Comparison of ENCODE assay signal across 17 mouse cellular contexts in the genomic region with DNA sequence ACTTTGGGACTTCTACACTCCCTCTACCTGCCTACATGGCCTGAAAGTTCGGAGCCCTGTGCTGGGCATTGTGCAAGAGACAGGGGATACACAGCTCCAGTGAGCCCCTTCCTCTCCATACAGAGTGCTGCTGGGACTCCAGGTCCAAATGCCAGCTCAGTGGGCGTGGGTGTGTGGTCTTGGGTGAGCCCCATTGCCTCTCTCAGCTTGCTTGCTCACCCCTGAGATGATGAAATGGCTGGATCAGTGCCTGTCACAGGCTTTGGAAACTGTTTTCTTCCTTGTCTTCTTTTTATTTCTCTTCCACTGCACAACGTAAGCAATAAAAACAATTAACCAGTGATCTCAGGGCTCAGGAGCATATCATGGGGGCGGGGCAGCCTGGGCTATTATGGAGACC. TPM values are rescaled to one million over a fixed set of nuclear protein-coding genes. Genes with fewer than 3 reads are reported as not detected.
"Had no signal": no experiment of that assay in that cellular context is flagged by ENCODE, and none has a peak within 500 bp of the region (broad histone marks: within the 10 kb centered on the region; RNA-seq: fewer than 3 reads in every experiment).

No protein-coding gene starts in this region.

- H3K4me2 ChIP-seq: limb, embryonic 15.5 days; neural tube, embryonic 12.5 days had no signal

- H3K9me3 ChIP-seq: limb, embryonic 15.5 days; midbrain, embryonic 10.5 days; neural tube, embryonic 12.5 days had no signal

- H3K27me3 ChIP-seq: neural tube, embryonic 12.5 days had no signal

- H3K9ac ChIP-seq: limb, embryonic 15.5 days; neural tube, embryonic 12.5 days had no signal

- H3K27ac ChIP-seq: limb, embryonic 15.5 days; midbrain, embryonic 10.5 days; neural tube, embryonic 12.5 days had no signal

- H3K4me3 ChIP-seq: limb, embryonic 15.5 days; midbrain, embryonic 10.5 days; neural tube, embryonic 12.5 days had no signal

- DNase-seq: lung, postnatal 10 days; lung, postnatal 4 days; midbrain, embryonic 14.5 days; right cerebral cortex, postnatal 4 days; spleen, adult 18-20 months; thymus, adult 18-20 months; thymus, postnatal 14 days had no signal

- H3K36me3 ChIP-seq: limb, embryonic 15.5 days; midbrain, embryonic 10.5 days; neural tube, embryonic 12.5 days had no signal

RNA-seq across cellular contexts. Expression of a gene that starts 47.0 kb away (rescaled TPM):
- total RNA-seq: layer of hippocampus, postnatal 25 days; left cerebral cortex, adult 8-10 months; left cerebral cortex, postnatal 25 days; megakaryocyte, adult 5-6 weeks had no signal
- polyA plus RNA-seq: kidney, embryonic 16.5 days; limb, embryonic 11.5 days; limb, embryonic 15.5 days; midbrain, embryonic 10.5 days; midbrain, embryonic 14.5 days; neural tube, embryonic 12.5 days; stomach, embryonic 14.5 days had no signal
